Mouse (Mus musculus): Measurements from ENCODE around the gene Wfdc2.

Wfdc2 gene

DNA sequence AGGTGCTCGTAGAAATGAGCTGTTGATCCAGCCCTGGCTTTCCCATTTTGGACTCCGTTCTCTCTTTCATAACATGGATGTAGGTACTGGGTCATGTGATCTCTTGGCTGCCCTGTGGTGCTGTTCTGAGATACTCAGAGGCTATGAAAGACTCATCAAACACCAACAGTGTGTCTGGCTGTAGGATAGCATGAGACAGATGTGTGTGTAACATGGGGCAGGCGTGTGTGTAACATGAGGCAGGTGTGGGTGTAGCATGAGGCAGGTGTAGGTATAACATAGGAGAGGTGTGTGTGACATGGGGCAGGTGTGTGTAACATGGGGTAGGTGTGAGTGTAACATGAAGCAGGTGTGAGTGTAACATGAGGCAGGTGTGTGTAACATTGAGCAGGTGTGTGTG is 53.2 kb downstream of the Wfdc2 start:
- DNase-seq (ENCODE audit: low read depth in 2 of 2, low spot score in 2 of 2) = no peak

Data from CD8-positive naive resting alpha-beta T cell, adult 2 months (primary cell).